30 mouse cellular contexts compared by ENCODE assay signal in the genomic region with DNA sequence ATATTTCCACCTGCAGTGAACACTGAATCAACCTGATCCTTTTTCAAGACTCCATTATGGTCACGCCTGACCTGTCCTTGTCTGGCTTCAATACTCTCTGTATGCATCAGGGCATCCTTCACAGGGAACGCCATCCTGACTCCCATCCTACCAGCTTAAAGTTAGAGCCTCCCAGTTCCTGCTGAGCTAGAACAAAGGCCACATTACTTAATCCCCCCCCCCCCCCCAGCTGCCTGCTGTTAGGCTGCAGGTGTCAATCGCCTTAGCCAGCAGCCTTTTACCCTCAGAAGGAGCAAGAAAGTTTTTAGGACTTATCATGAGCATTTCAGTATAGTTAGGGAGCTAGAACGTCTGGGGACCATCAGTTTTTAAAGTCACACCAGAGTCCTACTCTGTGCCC. TPM values are rescaled to one million over a fixed set of nuclear protein-coding genes. Genes with fewer than 3 reads are reported as not detected.
A peak's percentile ranks its signal among the peaks of the same experiment; 100 is the strongest.
DNase-seq lines count a peak whose midpoint lies in the region; ATAC-seq and TF ChIP-seq lines count a peak whose summit lies in the region.
"Had no signal": no experiment of that assay in that cellular context is flagged by ENCODE, and none has a peak within 500 bp of the region (broad histone marks: within the 10 kb centered on the region; RNA-seq: fewer than 3 reads in every experiment).

No protein-coding gene starts in this region.

- H3K27me3 ChIP-seq in lung, embryonic 14.5 days (ENCODE audit: insufficient read depth, low read length) = no peaks in the 10 kb centered on the region
- H3K27me3 ChIP-seq in midbrain, embryonic 10.5 days (ENCODE audit: low read depth, poor library complexity, severe bottlenecking) = peaks cover 13% of the 10 kb centered on the region
- no peaks in the 10 kb centered on the region for H3K27me3 ChIP-seq in midbrain, embryonic 14.5 days (ENCODE audit: control insufficient read depth, insufficient read depth, low read length)
- no peaks in the 10 kb centered on the region for H3K27me3 ChIP-seq in thymus, adult 2 months (ENCODE audit: control insufficient read depth, insufficient read depth, low read length)
- H3K27me3 ChIP-seq: embryonic facial prominence, embryonic 13.5 days; forebrain, embryonic 13.5 days; heart, embryonic 12.5 days; heart, embryonic 15.5 days; hindbrain, embryonic 13.5 days had no signal

- no peak for DNase-seq in lung, embryonic 14.5 days
- no peak for DNase-seq in lung, adult 2 months
- DNase-seq in midbrain, embryonic 10.5 days (ENCODE audit: low spot score) = peak; percentile 31
- no peak for DNase-seq in midbrain, embryonic 14.5 days
- peak; percentile 8 for DNase-seq in ZHBTc4 (ENCODE audit: low read depth, low spot score)
- DNase-seq in retina, postnatal 1 day = peak; percentile 74
- DNase-seq in cerebellum, postnatal 10 days = no peak
- no peak for DNase-seq in thymus, adult 2 months
- DNase-seq: adrenal gland, adult 2 months; adrenal gland, postnatal 25 days; cerebellum, adult 11-12 months; cerebellum, adult 8-10 months; cerebellum, postnatal 14 days; gastrocnemius, adult 2 months; gastrocnemius, postnatal 14 days; heart, adult 11 months; heart, postnatal 10 days; heart, postnatal 36 days had no signal

- no peak for TF ChIP-seq CTCF in lung, embryonic 14.5 days (IDR thresholded peaks at IDR 0.05; ENCODE audit: low read depth)
- no peak for TF ChIP-seq CTCF in lung, adult 2 months (IDR thresholded peaks at IDR 0.05; ENCODE audit: insufficient read depth, low read length)
- TF ChIP-seq CTCF in thymus, adult 2 months (IDR thresholded peaks at IDR 0.05; ENCODE audit: borderline replicate concordance, control insufficient read depth, extremely low read depth, insufficient read depth, low read length, poor library complexity) = no peak

- WGBS in lung, embryonic 14.5 days = 16% methylated on average over 4 of the region's 4 CpGs
- WGBS in lung, adult 2 months = 26% methylated on average over 4 of the region's 4 CpGs
- WGBS in midbrain, embryonic 10.5 days = 3% methylated on average over 4 of the region's 4 CpGs
- WGBS in midbrain, embryonic 14.5 days = 4% methylated on average over 4 of the region's 4 CpGs
- 54% methylated on average over 4 of the region's 4 CpGs for WGBS in thymus, adult 2 months

- 0 out of 2 replicates have a peak overlapping the region, but pooled peaks have one; percentile 12 for H3K27ac ChIP-seq in lung, embryonic 14.5 days (ENCODE audit: low read depth)
- peak overlapping the region; percentile 63 for H3K27ac ChIP-seq in midbrain, embryonic 10.5 days (replicated peaks)
- H3K27ac ChIP-seq in midbrain, embryonic 14.5 days (replicated peaks; ENCODE audit: low read depth, low read length) = no peak overlapping the region
- H3K27ac ChIP-seq in thymus, adult 2 months (ENCODE audit: control insufficient read depth, insufficient read depth, low read length) = no peak overlapping the region
- H3K27ac ChIP-seq: embryonic facial prominence, embryonic 10.5 days; embryonic facial prominence, embryonic 13.5 days; forebrain, embryonic 13.5 days; gastrocnemius, adult 2 months; heart, embryonic 15.5 days; hindbrain, embryonic 10.5 days; hindbrain, embryonic 13.5 days had no signal

- no peaks in the 10 kb centered on the region for H3K9me3 ChIP-seq in lung, embryonic 14.5 days (ENCODE audit: low read depth, low read length)
- H3K9me3 ChIP-seq in midbrain, embryonic 10.5 days (replicated peaks) = no peaks in the 10 kb centered on the region
- H3K9me3 ChIP-seq in midbrain, embryonic 14.5 days (ENCODE audit: control insufficient read depth, low read length) = no peaks in the 10 kb centered on the region
- H3K9me3 ChIP-seq: embryonic facial prominence, embryonic 10.5 days; embryonic facial prominence, embryonic 13.5 days; forebrain, embryonic 13.5 days; heart, embryonic 12.5 days; heart, embryonic 15.5 days; hindbrain, embryonic 10.5 days; hindbrain, embryonic 13.5 days had no signal

- H3K4me3 ChIP-seq in lung, embryonic 14.5 days (ENCODE audit: low read depth, low read length) = no peak overlapping the region
- no peak overlapping the region for H3K4me3 ChIP-seq in lung, adult 2 months (replicated peaks; ENCODE audit: extremely low read depth, low read depth, low read length)
- H3K4me3 ChIP-seq in midbrain, embryonic 10.5 days = no peak overlapping the region
- no peak overlapping the region for H3K4me3 ChIP-seq in midbrain, embryonic 14.5 days (replicated peaks; ENCODE audit: low read depth, low read length)
- H3K4me3 ChIP-seq in thymus, adult 2 months (ENCODE audit: control insufficient read depth, insufficient read depth, low read length) = no peak overlapping the region
- H3K4me3 ChIP-seq: embryonic facial prominence, embryonic 10.5 days; embryonic facial prominence, embryonic 13.5 days; erythroblast, embryonic 14.5 days; forebrain, embryonic 13.5 days; gastrocnemius, adult 2 months; heart, embryonic 12.5 days; heart, embryonic 15.5 days; hindbrain, embryonic 10.5 days; hindbrain, embryonic 13.5 days had no signal

- no peaks in the 10 kb centered on the region for H3K36me3 ChIP-seq in lung, embryonic 14.5 days (ENCODE audit: insufficient read depth)
- H3K36me3 ChIP-seq in midbrain, embryonic 10.5 days = no peaks in the 10 kb centered on the region
- H3K36me3 ChIP-seq in midbrain, embryonic 14.5 days (ENCODE audit: control insufficient read depth, insufficient read depth, low read length) = no peaks in the 10 kb centered on the region
- no peaks in the 10 kb centered on the region for H3K36me3 ChIP-seq in thymus, adult 2 months (ENCODE audit: control insufficient read depth, insufficient read depth, low read length)
- H3K36me3 ChIP-seq: embryonic facial prominence, embryonic 10.5 days; embryonic facial prominence, embryonic 13.5 days; heart, embryonic 12.5 days; heart, embryonic 15.5 days; hindbrain, embryonic 10.5 days; hindbrain, embryonic 13.5 days had no signal

- TF ChIP-seq POLR2A in lung, adult 2 months (IDR thresholded peaks at IDR 0.05; ENCODE audit: borderline replicate concordance, extremely low read depth, low read depth, low read length) = no peak
- no peak for TF ChIP-seq POLR2A in thymus, adult 2 months (IDR thresholded peaks at IDR 0.05; ENCODE audit: control insufficient read depth, extremely low read depth, insufficient read depth, low read length, poor library complexity)

- no peaks in the 10 kb centered on the region for H3K4me1 ChIP-seq in lung, embryonic 14.5 days (ENCODE audit: insufficient read depth)
- H3K4me1 ChIP-seq in lung, adult 2 months (ENCODE audit: control insufficient read depth, insufficient read depth, low read length) = no peaks in the 10 kb centered on the region
- H3K4me1 ChIP-seq in midbrain, embryonic 10.5 days = peaks cover 35% of the 10 kb centered on the region
- peaks cover 2% of the 10 kb centered on the region; the same call in 1 of the 2 replicates for H3K4me1 ChIP-seq in midbrain, embryonic 14.5 days (ENCODE audit: control insufficient read depth, insufficient read depth, low read length)
- no peaks in the 10 kb centered on the region for H3K4me1 ChIP-seq in thymus, adult 2 months (replicated peaks; ENCODE audit: control insufficient read depth, insufficient read depth, low read length)
- H3K4me1 ChIP-seq: embryonic facial prominence, embryonic 13.5 days; forebrain, embryonic 13.5 days; heart, embryonic 12.5 days; heart, embryonic 15.5 days; hindbrain, embryonic 13.5 days had no signal

- no peak overlapping the region for H3K4me2 ChIP-seq in lung, embryonic 14.5 days
- no peak overlapping the region for H3K4me2 ChIP-seq in midbrain, embryonic 14.5 days (ENCODE audit: low read length)
- H3K4me2 ChIP-seq: embryonic facial prominence, embryonic 13.5 days; forebrain, embryonic 13.5 days; heart, embryonic 12.5 days; heart, embryonic 15.5 days; hindbrain, embryonic 13.5 days had no signal

- no peak for ATAC-seq in lung, embryonic 14.5 days (ENCODE audit: insufficient read depth)
- no peak for ATAC-seq in midbrain, embryonic 14.5 days (ENCODE audit: low FRiP score, low TSS enrichment)
- ATAC-seq: CD4-positive, CD25-positive, alpha-beta regulatory T cell, adult 4 months; forebrain, embryonic 13.5 days; forebrain, embryonic 16.5 days; hindbrain, embryonic 16.5 days had no signal

- H3K9ac ChIP-seq in lung, embryonic 14.5 days = no peak overlapping the region
- H3K9ac ChIP-seq in midbrain, embryonic 14.5 days (replicated peaks; ENCODE audit: low read length) = no peak overlapping the region
- H3K9ac ChIP-seq: embryonic facial prominence, embryonic 13.5 days; forebrain, embryonic 13.5 days; heart, embryonic 12.5 days; heart, embryonic 15.5 days; hindbrain, embryonic 13.5 days had no signal

RNA-seq across cellular contexts. Expression of a gene that starts 46.9 kb away (rescaled TPM):
- not detected in 2 replicates for polyA plus RNA-seq in lung, embryonic 14.5 days (2014; fragmentation: Nextera tagmentation; extraction: Ambion mirVana)
- not detected in 2 replicates for polyA plus RNA-seq in lung, adult 2 months (2012; rRNA removed)
- not detected in 2 replicates for polyA plus RNA-seq in midbrain, embryonic 10.5 days (2016; fragmentation: Nextera tagmentation; extraction: Ambion mirVana)
- polyA plus RNA-seq in midbrain, embryonic 14.5 days (2014; fragmentation: Nextera tagmentation; extraction: Ambion mirVana) = 0.61 and 0.93 TPM in 2 replicates
- polyA plus RNA-seq in thymus, adult 2 months (2012; rRNA removed) = 1.1 TPM in 2 replicates
- polyA plus RNA-seq: adrenal gland, adult 2 months; C2C12; CD4-positive, CD25-positive, alpha-beta regulatory T cell, adult 4 months; embryonic facial prominence, embryonic 10.5 days; embryonic facial prominence, embryonic 13.5 days; erythroblast, embryonic 14.5 days had no signal

Comparison
In these comparisons a context has a peak if more than half of its experiments do, and no peak if none do; other contexts are left out.
1. DNase-seq: peak in midbrain, embryonic 10.5 days (single experiment), ZHBTc4 (single experiment) and retina, postnatal 1 day (single experiment); none in lung, embryonic 14.5 days (single experiment), lung, adult 2 months (single experiment), midbrain, embryonic 14.5 days (single experiment), cerebellum, postnatal 10 days (0 of 2) and thymus, adult 2 months (single experiment).
2. H3K27ac ChIP-seq: peak in lung, embryonic 14.5 days (single experiment) and midbrain, embryonic 10.5 days (single experiment); none in midbrain, embryonic 14.5 days (single experiment) and thymus, adult 2 months (single experiment).